Mouse (Mus musculus): ENCODE measurements at regions not wholly inside any gene's neighbourhood (a gene's known extent, or its start where the extent isn't known, plus 50 kb on each side); places are given as distances from the start of the nearest gene placed in this dataset.

DNA sequence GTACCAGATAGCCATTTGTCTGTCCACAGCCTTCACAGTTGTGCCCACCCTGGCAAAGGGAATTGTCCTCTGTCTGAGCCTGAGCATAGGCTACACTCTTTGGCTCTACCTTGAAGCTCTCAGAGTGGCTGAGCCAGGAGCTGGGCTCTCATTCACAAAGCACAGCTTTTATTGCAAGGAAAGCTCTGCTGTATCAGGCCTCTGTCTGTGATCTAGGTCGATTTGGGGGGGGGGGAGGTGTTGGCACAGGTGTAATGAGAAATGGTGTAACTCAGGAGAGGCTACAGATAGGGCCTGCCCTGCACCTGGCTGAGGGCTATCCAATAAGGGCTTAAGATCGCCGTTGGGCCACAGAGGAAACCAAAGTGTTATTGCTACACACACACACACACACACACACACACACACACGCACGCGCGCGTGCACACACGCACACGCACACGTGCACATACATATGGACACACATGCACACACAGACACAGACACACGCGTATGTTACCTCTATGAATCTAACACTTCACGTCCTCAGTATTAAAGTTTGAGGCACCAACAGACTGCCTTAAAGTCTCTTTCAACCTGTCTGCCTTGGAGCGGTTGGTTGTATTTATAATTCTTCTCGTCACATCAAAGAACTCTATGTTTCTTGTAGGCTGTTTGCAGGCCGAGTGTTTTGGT lies 70.9 kb upstream of the Ppara start:
- DNase-seq (ENCODE audit: low spot score) (no peak), ATAC-seq (replicated peaks; ENCODE audit: low FRiP score) (no peak)
- no peaks in the 10 kb centered on the region for H3K36me3 ChIP-seq (ENCODE audit: control insufficient read depth, insufficient read depth, low read length)
- WGBS: 86% methylated on average over 17 of the region's 17 CpGs
- H3K9me3 ChIP-seq (ENCODE audit: control insufficient read depth, low read length): no peaks in the 10 kb centered on the region
- H3K27me3 ChIP-seq (ENCODE audit: control insufficient read depth, insufficient read depth, low read length): peaks cover 81% of the 10 kb centered on the region
- H3K9ac ChIP-seq (ENCODE audit: low read length): no peak overlapping the region
- no peak overlapping the region for H3K4me2 ChIP-seq (ENCODE audit: low read depth, low read length, severe bottlenecking)
- H3K4me1 ChIP-seq (replicated peaks; ENCODE audit: control insufficient read depth, insufficient read depth, low read length): peaks cover 3% of the 10 kb centered on the region; the same call in 1 of the 2 replicates
- no peak overlapping the region for H3K4me3 ChIP-seq (ENCODE audit: low read depth, low read length)
- no peak overlapping the region for H3K27ac ChIP-seq (ENCODE audit: low read depth, low read length)

- no peak for ATAC-seq (replicated peaks; ENCODE audit: low FRiP score)
- no peaks in the 10 kb centered on the region for H3K9me3 ChIP-seq (ENCODE audit: control insufficient read depth, low read length)
- H3K4me2 ChIP-seq (ENCODE audit: low read depth, low read length, severe bottlenecking): no peak overlapping the region
- no peak overlapping the region for H3K27ac ChIP-seq (ENCODE audit: low read depth, low read length)
- WGBS: 79% methylated on average over 10 of the region's 10 CpGs
- no peak for DNase-seq (ENCODE audit: low spot score)
- H3K9ac ChIP-seq (ENCODE audit: low read length): no peak overlapping the region
- H3K27me3 ChIP-seq (ENCODE audit: control insufficient read depth, insufficient read depth, low read length): peaks cover 81% of the 10 kb centered on the region
- H3K36me3 ChIP-seq (ENCODE audit: control insufficient read depth, insufficient read depth, low read length): no peaks in the 10 kb centered on the region
- H3K4me1 ChIP-seq (replicated peaks; ENCODE audit: control insufficient read depth, insufficient read depth, low read length): peaks cover 3% of the 10 kb centered on the region; the same call in 1 of the 2 replicates
- H3K4me3 ChIP-seq (ENCODE audit: low read depth, low read length): no peak overlapping the region
Measured at GRCm38 (mm10) chr15:85664432-85664828, 70.4 kb upstream of the Ppara start.

GRCm38 (mm10) chr15:85665181-85665821 lies 69.5 kb upstream of the Ppara start:
- DNase-seq (ENCODE audit: low spot score) (no peak), ATAC-seq (replicated peaks; ENCODE audit: low FRiP score) (no peak)
- Histone ChIP-seq H3K27ac (ENCODE audit: low read depth, low read length) (no peak overlapping the region), H3K4me1 (replicated peaks; ENCODE audit: control insufficient read depth, insufficient read depth, low read length) (peaks cover 8% of the 10 kb centered on the region; the same call in 1 of the 2 replicates), H3K27me3 (ENCODE audit: control insufficient read depth, insufficient read depth, low read length) (peaks cover 83% of the 10 kb centered on the region), H3K9ac (ENCODE audit: low read length) (no peak overlapping the region), H3K36me3 (ENCODE audit: control insufficient read depth, insufficient read depth, low read length) (no peaks in the 10 kb centered on the region), H3K9me3 (ENCODE audit: control insufficient read depth, low read length) (no peaks in the 10 kb centered on the region), H3K4me2 (ENCODE audit: low read depth, low read length, severe bottlenecking) (no peak overlapping the region), H3K4me3 (ENCODE audit: low read depth, low read length) (no peak overlapping the region)
- 78% methylated on average over 12 of the region's 12 CpGs for WGBS

DNA sequence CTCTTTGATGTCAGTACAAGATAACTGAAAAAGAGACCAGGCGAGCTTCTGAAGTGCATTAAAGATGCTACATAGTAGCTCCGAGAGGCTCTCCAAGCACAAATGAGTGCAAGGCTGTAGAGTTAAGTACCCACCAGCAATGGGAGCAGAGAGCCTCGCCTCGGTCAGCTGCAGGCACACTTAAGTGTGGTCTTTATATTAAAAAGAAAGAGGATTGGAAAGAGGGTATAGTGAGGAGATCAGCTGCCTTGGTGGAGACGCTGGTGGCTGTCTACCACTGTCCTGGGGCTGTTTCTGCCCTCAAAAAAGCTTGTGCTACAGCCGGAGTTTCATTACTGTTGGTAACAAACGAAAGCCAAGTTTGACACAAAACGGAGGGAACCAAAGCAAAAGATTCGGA lies 68.3 kb upstream of the Ppara start:
- H3K4me3 ChIP-seq (ENCODE audit: low read depth, low read length): no peak overlapping the region
- DNase-seq (ENCODE audit: low spot score) (no peak), ATAC-seq (replicated peaks; ENCODE audit: low FRiP score) (no peak)
- 60% methylated on average over 9 of the region's 9 CpGs for WGBS
- H3K9me3 ChIP-seq (ENCODE audit: control insufficient read depth, low read length): no peaks in the 10 kb centered on the region
- no peak overlapping the region for H3K9ac ChIP-seq (ENCODE audit: low read length)
- peaks cover 83% of the 10 kb centered on the region for H3K27me3 ChIP-seq (ENCODE audit: control insufficient read depth, insufficient read depth, low read length)
- no peak overlapping the region for H3K27ac ChIP-seq (ENCODE audit: low read depth, low read length)
- no peaks in the 10 kb centered on the region for H3K36me3 ChIP-seq (ENCODE audit: control insufficient read depth, insufficient read depth, low read length)
- H3K4me2 ChIP-seq (ENCODE audit: low read depth, low read length, severe bottlenecking): no peak overlapping the region
- 0 out of 2 replicates have a peak, but pooled peaks cover 6% of the 10 kb centered on the region for H3K4me1 ChIP-seq (replicated peaks; ENCODE audit: control insufficient read depth, insufficient read depth, low read length)

GRCm38 (mm10) chr15:85667381-85667791 lies 67.4 kb upstream of the Ppara start:
- H3K27me3 ChIP-seq (ENCODE audit: control insufficient read depth, insufficient read depth, low read length): peaks cover 82% of the 10 kb centered on the region

DNA sequence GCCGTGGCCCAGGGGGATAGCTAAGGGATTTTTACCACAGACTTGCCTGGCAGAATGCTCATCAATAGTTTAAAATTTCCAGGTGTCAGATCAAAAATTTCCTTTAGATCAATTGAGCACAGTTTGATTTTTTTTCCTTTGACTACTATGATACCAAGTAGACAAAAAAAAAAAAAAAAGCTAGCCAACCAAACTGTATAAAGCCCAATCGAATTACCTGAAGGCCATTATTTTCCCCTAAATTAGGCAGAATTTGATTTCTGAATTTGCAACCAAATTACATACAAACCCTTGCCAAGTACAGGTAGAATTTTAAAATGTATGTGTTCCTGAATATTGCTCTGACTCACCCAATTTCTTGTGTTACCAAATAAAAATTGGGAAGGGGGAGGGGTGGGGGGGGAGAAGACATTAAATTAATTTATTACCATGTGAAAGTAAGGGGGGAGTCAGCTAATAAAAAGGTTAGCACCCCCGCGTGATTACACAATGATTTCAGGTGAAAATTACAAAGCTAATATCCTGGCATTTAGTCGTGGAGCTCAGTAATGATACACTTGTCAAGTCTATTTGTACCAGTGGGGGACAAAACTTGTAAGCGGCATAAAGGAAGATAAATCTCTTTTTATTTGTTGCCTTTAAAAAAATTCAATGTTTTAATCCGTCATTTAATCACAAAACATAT lies 66.7 kb upstream of the Ppara start:
- ATAC-seq (replicated peaks; ENCODE audit: low FRiP score) (no peak), DNase-seq (ENCODE audit: low spot score) (no peak)
- no peak overlapping the region for H3K4me3 ChIP-seq (ENCODE audit: low read depth, low read length)
- 80% methylated on average over 7 of the region's 7 CpGs for WGBS
- H3K9ac ChIP-seq (ENCODE audit: low read length): no peak overlapping the region
- H3K9me3 ChIP-seq (ENCODE audit: control insufficient read depth, low read length): no peaks in the 10 kb centered on the region
- peaks cover 82% of the 10 kb centered on the region for H3K27me3 ChIP-seq (ENCODE audit: control insufficient read depth, insufficient read depth, low read length)
- no peaks in the 10 kb centered on the region for H3K36me3 ChIP-seq (ENCODE audit: control insufficient read depth, insufficient read depth, low read length)
- H3K27ac ChIP-seq (ENCODE audit: low read depth, low read length): no peak overlapping the region
- 0 out of 2 replicates have a peak, but pooled peaks cover 6% of the 10 kb centered on the region for H3K4me1 ChIP-seq (replicated peaks; ENCODE audit: control insufficient read depth, insufficient read depth, low read length)
- no peak overlapping the region for H3K4me2 ChIP-seq (ENCODE audit: low read depth, low read length, severe bottlenecking)

More at GRCm38 (mm10) chr15:85667381-85667791, 67.4 kb upstream of the Ppara start:
- H3K4me1 ChIP-seq (replicated peaks; ENCODE audit: control insufficient read depth, insufficient read depth, low read length): 0 out of 2 replicates have a peak, but pooled peaks cover 6% of the 10 kb centered on the region
- H3K27ac ChIP-seq (ENCODE audit: low read depth, low read length): no peak overlapping the region
- WGBS: 42% methylated on average over 12 of the region's 12 CpGs
- no peaks in the 10 kb centered on the region for H3K9me3 ChIP-seq (ENCODE audit: control insufficient read depth, low read length)
- DNase-seq (ENCODE audit: low spot score) (no peak), ATAC-seq (replicated peaks; ENCODE audit: low FRiP score) (no peak)
- no peak overlapping the region for H3K4me2 ChIP-seq (ENCODE audit: low read depth, low read length, severe bottlenecking)
- H3K9ac ChIP-seq (ENCODE audit: low read length): no peak overlapping the region
- no peaks in the 10 kb centered on the region for H3K36me3 ChIP-seq (ENCODE audit: control insufficient read depth, insufficient read depth, low read length)
- no peak overlapping the region; the same call in 1 of the 2 replicates for H3K4me3 ChIP-seq (ENCODE audit: low read depth, low read length)

DNA sequence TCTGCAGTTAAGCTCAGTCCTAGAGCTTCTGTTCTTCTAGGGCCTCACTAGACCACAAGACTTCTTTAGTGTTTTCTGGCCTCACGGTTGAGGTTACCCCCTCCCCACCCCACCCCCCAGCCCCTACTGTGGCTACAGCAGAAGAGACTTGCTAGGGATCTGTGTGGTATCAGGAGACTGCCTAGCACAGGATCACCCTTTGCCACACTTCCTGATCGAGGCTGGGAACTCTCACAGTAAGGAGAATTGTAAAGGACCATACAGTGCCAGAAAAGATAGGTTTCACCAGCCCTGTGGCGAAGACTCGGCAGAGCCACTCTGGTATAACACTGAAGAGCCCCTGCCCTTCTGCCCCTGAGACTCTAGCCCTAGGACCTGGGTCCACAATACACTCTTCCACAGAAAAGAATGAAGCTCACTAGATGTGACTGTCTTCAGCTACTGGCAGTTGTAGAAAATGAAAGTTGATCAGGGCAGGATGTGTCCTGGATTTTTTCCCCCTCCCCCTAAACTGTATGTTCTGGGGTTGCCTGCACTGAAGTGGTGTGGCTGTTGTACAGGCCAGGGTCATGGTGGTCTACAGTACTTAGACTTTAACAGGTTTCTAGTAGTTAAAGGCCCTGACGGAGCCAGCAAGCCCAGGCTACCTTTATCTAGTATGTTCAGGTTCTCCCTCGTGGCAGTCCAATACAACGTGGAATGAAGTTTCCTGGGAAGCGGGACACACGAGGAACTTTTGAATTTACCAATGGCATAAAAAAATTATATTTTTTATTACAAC lies 65.7 kb upstream of the Ppara start:
- H3K4me1 ChIP-seq (replicated peaks; ENCODE audit: control insufficient read depth, insufficient read depth, low read length): 0 out of 2 replicates have a peak, but pooled peaks cover 6% of the 10 kb centered on the region
- peak; percentile 48 for DNase-seq (ENCODE audit: low spot score)
- H3K27ac ChIP-seq (ENCODE audit: low read depth, low read length): no peak overlapping the region
- H3K27me3 ChIP-seq (ENCODE audit: control insufficient read depth, insufficient read depth, low read length): peaks cover 82% of the 10 kb centered on the region
- H3K9ac ChIP-seq (ENCODE audit: low read length): no peak overlapping the region
- no peak for ATAC-seq (replicated peaks; ENCODE audit: low FRiP score)
- WGBS: 62% methylated on average over 9 of the region's 9 CpGs
- no peaks in the 10 kb centered on the region for H3K36me3 ChIP-seq (ENCODE audit: control insufficient read depth, insufficient read depth, low read length)
- H3K4me3 ChIP-seq (ENCODE audit: low read depth, low read length): no peak overlapping the region
- H3K9me3 ChIP-seq (ENCODE audit: control insufficient read depth, low read length): no peaks in the 10 kb centered on the region
- no peak overlapping the region for H3K4me2 ChIP-seq (ENCODE audit: low read depth, low read length, severe bottlenecking)

- 28% methylated on average over 15 of the region's 15 CpGs for WGBS
- peak overlapping the region; percentile 64 for H3K4me3 ChIP-seq (ENCODE audit: low read depth, low read length)
- peaks cover 81% of the 10 kb centered on the region for H3K27me3 ChIP-seq (ENCODE audit: control insufficient read depth, insufficient read depth, low read length)
- DNase-seq (ENCODE audit: low spot score): no peak
- H3K4me2 ChIP-seq (ENCODE audit: low read depth, low read length, severe bottlenecking): peak overlapping the region; percentile 88
- H3K9ac ChIP-seq (ENCODE audit: low read length): peak overlapping the region; percentile 84
- H3K9me3 ChIP-seq (ENCODE audit: control insufficient read depth, low read length): no peaks in the 10 kb centered on the region
- H3K4me1 ChIP-seq (replicated peaks; ENCODE audit: control insufficient read depth, insufficient read depth, low read length): 0 out of 2 replicates have a peak, but pooled peaks cover 6% of the 10 kb centered on the region
- no peaks in the 10 kb centered on the region for H3K36me3 ChIP-seq (ENCODE audit: control insufficient read depth, insufficient read depth, low read length)
- no peak overlapping the region for H3K27ac ChIP-seq (ENCODE audit: low read depth, low read length)
- ATAC-seq (replicated peaks; ENCODE audit: low FRiP score): no peak
Measured at GRCm38 (mm10) chr15:85669652-85670175, 65.1 kb upstream of the Ppara start.
